Mouse (Mus musculus) left cerebral cortex, adult 2 months (tissue): Measurements from ENCODE around the gene Cox19. TPM values are rescaled to one million over a fixed set of nuclear protein-coding genes. Genes with fewer than 3 reads are reported as not detected.
"Not testable (repeated sequence)": the region's sequence is repeated elsewhere in the genome, so short reads cannot be mapped to it uniquely, and the experiment has no call there.

Experiments used
- DNase-seq, 2 experiments: peaks; one replicate each; pipeline ENCODE4 v3.0.0; 2021 to 2022; ENCODE audit warnings: low spot score in 2 of 2, mixed read lengths in 1 of 2; ENCODE audit errors: extremely low spot score in 1 of 2
- H3K27ac ChIP-seq: fragments of 200-600 bp; 2 replicates; pipeline ENCODE4 v1.8.1; 2022
- H3K4me3 ChIP-seq: fragments of 200-600 bp; 2 replicates; pipeline ENCODE4 v1.8.1; 2022
- CTCF ChIP-seq: fragments of 200-600 bp; IDR thresholded peaks from 2 replicates; pipeline ENCODE4 v1.8.1; 2022; ENCODE audit warnings: antibody characterized with exemption, mild to moderate bottlenecking, moderate library complexity
- intact Hi-C: fragments of 180-260 bp; cut with DNase I; formaldehyde crosslinking; loops from one replicate; pipeline ENCODE4 v1.15.1; 2025
- long read RNA-seq, 2 experiments: library from polyadenylated mRNA; stranded (forward); transcript quantifications; one replicate each; pipeline ENCODE4 v2.0.0; 2021; ENCODE audit warnings: borderline mapping rate in 2 of 2
- total RNA-seq, 2 experiments: library from RNA; stranded (reverse); gene quantifications; 2 replicates each; pipeline ENCODE4 v1.2.3; 2021

Gene Cox19
- 10 to 100 TPM; 67.6 to 69.4 TPM for total RNA-seq
- long read RNA-seq, experiment 1, transcript Cox19-201 (3 exons, 2,461 nt) = major isoform, 22 of 34 reads
- long read RNA-seq, experiment 1, partial matches to known transcripts = 1 of 34 reads
- long read RNA-seq, experiment 1, other reads (novel, unspliced or antisense) = 9 of 34 reads
- long read RNA-seq, experiment 2, transcript Cox19-201 (3 exons, 2,461 nt) = major isoform, 11 of 20 reads
- long read RNA-seq, experiment 2, partial matches to known transcripts = 0 of 20 reads
- long read RNA-seq, experiment 2, other reads (novel, unspliced or antisense) = 8 of 20 reads

GRCm38 (mm10) chr5:139351134-139351533, at the start of gene Cox19:
TSS of gene Cox19 (minus strand) at chr5:139351418.
- intact Hi-C loops = loop anchor here (10.0 kb wide), 1 partner anchor 506 kb away; no protein-coding TSS in a partner anchor

GRCm38 (mm10) chr5:139399991-139400390, 48.8 kb upstream of the Cox19 start:
- H3K4me3 ChIP-seq = no peak overlapping the region
- no peak overlapping the region for H3K27ac ChIP-seq
- DNase-seq = no peak
- intact Hi-C loops = loop anchor here (5.0 kb wide), 2 partner anchors 47 to 57 kb away; no protein-coding TSS in a partner anchor
- no peak for TF ChIP-seq CTCF

More at GRCm38 (mm10) chr5:139351134-139351533, at the start of gene Cox19:
- Histone ChIP-seq H3K27ac (no peak within 1 kb of the TSS), H3K4me3 (no peak within 1 kb of the TSS)
- DNase-seq = no peak
- no peak for TF ChIP-seq CTCF

DNA sequence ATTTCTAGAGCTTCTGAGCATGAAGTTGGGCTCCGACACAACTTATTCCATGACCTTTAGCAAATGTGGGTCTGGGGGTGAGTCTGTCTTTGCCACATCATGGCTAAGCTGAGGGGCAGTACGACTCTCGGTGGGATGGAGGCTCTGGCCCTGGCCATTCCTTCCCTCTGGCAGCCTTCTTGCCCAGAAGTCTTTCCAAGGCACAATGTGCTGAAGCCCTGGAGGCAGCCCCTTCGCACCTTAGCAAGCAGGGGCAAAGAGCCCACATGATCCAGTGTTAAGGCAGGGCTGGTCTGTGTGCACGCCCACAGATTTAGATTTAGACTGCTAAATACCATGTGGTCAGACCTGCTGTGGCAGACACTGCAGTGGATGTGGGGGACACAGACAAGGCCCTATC, 47.6 kb upstream of the Cox19 start:
- no peak overlapping the region for H3K4me3 ChIP-seq
- DNase-seq = no peak
- H3K27ac ChIP-seq = no peak overlapping the region
- no peak for TF ChIP-seq CTCF
- intact Hi-C loops = loop anchor here (1.0 to 5.0 kb wide), 2 partner anchors 34 to 59 kb away; no protein-coding TSS in a partner anchor

DNA sequence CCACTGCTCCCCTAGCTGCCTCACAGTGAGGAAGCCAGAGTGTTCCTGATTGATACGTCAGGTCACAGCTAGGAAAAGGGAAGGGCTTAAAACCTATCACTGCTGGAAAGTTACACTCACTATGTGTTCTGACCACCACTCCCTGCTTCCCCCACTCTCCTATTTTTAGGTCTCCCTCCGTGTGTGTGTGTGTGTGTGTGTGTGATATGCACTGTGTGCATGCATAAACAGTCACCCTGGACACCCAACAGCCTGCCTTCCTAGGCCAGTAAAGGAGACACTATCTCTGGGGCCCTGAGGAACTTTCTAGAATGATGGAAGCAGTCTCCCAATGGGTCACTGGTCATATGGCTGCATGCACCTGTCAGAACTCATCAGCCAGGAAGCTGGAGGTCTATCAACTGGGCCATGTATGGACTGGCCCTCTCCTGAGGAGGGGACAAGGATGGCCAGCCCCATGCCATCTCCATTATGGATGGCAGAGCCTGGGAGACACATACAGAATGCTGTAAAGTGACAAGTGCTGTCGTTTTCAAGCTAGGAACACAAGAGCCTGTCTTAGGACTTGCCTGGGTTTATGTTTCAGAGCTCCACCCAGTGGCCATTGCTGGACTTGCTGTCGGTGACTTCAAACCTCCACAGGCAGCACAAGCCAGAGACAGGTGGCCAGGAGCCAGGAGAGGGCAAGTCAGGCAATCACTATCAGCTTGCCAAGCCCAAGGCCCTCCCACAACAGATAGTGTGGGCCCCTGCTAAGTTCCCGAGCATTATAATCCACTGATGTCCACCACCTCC, 46.9 kb upstream of the Cox19 start:
- Histone ChIP-seq H3K4me3 (no peak overlapping the region), H3K27ac (peak overlapping the region; percentile 37; the same call in 1 of the 2 replicates)
- intact Hi-C loops = loop anchor here (1.0 to 5.0 kb wide), 2 partner anchors 34 to 59 kb away; no protein-coding TSS in a partner anchor
- DNase-seq = peak; percentile 88 to 92
- peak; percentile 91 for TF ChIP-seq CTCF

- intact Hi-C loops = loop anchor here (5.0 kb wide), 1 partner anchor 60 kb away; no protein-coding TSS in a partner anchor
- Histone ChIP-seq H3K27ac (no peak overlapping the region), H3K4me3 (no peak overlapping the region)
- no peak for DNase-seq
- no peak for TF ChIP-seq CTCF
These were observed 46.2 kb upstream of the Cox19 start for GRCm38 (mm10) chr5:139397359-139397916.

- TF ChIP-seq CTCF = no peak
- no peak for DNase-seq
- Histone ChIP-seq H3K4me3 (no peak overlapping the region), H3K27ac (no peak overlapping the region)
- intact Hi-C loops = loop anchor here (5.0 kb wide), 1 partner anchor 62 kb away; no protein-coding TSS in a partner anchor
These were observed 44.3 kb upstream of the Cox19 start for GRCm38 (mm10) chr5:139395528-139395927.

- intact Hi-C loops = no loop called here
- DNase-seq = no peak
- H3K27ac ChIP-seq = peak overlapping the region; percentile 52; the same call in 1 of the 2 replicates
- TF ChIP-seq CTCF = no peak
- no peak overlapping the region for H3K4me3 ChIP-seq
These were observed 43.2 kb upstream of the Cox19 start for GRCm38 (mm10) chr5:139394399-139394798.

DNA sequence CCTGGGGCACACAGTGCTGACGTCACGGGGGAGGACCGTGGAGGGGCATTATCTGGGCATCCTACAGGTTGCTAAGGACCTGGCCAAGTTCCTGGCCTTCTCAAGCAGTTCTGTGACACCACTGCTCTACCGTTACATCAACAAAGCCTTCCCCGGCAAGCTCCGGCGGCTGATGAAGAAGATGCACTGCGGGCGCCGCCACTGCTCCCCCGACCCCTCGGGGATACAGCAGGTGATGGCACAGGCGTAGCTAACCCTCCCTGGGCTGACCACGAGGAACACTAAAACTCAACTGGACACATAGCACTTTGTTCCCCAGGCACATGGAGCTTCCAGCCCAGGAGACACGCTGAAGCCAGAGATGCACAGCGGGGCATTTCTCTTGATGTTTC, 42.0 kb upstream of the Cox19 start:
- intact Hi-C loops = no loop called here
- no peak overlapping the region for H3K4me3 ChIP-seq
- H3K27ac ChIP-seq = peak overlapping the region; percentile 78; the same call in 1 of the 2 replicates
- no peak for DNase-seq
- no peak for TF ChIP-seq CTCF

DNA sequence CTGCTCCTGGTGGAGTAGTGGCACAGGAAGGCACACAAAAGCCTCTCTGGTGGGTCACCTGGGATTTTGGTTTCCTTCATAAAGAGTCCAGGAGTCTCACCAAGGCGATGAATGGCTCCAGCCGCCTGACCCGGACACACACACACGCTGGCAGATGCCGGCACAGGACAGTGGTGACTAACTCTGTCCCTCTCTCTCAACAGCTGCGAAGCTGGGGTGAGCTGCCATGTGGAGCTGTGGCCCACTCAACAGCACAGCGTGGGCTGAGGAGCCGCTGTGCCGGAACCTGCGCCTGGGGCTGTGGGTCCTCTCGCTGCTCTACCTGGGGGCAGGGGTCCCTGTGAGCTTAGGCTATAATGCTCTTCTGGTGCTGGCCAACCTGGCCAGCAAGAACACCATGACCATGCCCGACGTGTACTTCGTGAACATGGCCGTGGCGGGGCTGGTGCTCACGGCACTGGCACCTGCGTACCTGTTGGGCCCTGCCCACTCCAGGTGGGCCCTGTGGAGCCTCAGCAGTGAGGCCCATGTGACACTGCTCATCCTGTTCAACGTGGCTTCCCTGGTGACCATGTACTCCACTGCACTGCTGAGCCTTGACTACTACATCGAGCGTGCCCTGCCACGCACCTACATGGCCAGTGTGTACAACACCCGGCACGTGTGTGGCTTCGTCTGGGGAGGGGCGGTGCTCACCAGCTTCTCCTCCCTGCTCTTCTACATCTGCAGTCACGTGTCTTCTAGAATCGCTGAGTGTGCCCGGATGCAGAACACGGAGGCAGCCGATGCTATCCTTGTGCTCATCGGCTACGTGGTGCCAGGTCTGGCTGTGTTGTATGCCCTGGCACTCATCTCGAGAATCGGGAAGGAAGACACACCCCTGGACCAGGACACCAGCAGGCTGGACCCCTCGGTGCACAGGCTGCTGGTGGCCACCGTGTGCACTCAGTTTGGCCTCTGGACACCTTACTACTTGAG, 41.3 kb upstream of the Cox19 start:
- Histone ChIP-seq H3K27ac (peak overlapping the region; percentile 78), H3K4me3 (no peak overlapping the region)
- DNase-seq = no peak
- TF ChIP-seq CTCF = no peak
- intact Hi-C loops = no loop called here

GRCm38 (mm10) chr5:139391309-139391990, 40.2 kb upstream of the Cox19 start:
- no peak for TF ChIP-seq CTCF
- intact Hi-C loops = no loop called here
- DNase-seq = no peak
- H3K27ac ChIP-seq = peak overlapping the region; percentile 78
- H3K4me3 ChIP-seq = no peak overlapping the region

- intact Hi-C loops = not testable (repeated sequence)
- peak overlapping the region; percentile 89 for H3K27ac ChIP-seq
These were observed 39.3 kb upstream of the Cox19 start for GRCm38 (mm10) chr5:139390324-139391119.

More at GRCm38 (mm10) chr5:139390324-139391119, 39.3 kb upstream of the Cox19 start:
- DNase-seq, H3K4me3 ChIP-seq: not testable (repeated sequence)
